Mouse (Mus musculus): ENCODE measurements around the gene Hoxd3. TPM values are rescaled to one million over a fixed set of nuclear protein-coding genes. Genes with fewer than 3 reads are reported as not detected.

Gene Hoxd3
- polyA plus RNA-seq, 1 experiment from 2014 or later: not detected

DNA sequence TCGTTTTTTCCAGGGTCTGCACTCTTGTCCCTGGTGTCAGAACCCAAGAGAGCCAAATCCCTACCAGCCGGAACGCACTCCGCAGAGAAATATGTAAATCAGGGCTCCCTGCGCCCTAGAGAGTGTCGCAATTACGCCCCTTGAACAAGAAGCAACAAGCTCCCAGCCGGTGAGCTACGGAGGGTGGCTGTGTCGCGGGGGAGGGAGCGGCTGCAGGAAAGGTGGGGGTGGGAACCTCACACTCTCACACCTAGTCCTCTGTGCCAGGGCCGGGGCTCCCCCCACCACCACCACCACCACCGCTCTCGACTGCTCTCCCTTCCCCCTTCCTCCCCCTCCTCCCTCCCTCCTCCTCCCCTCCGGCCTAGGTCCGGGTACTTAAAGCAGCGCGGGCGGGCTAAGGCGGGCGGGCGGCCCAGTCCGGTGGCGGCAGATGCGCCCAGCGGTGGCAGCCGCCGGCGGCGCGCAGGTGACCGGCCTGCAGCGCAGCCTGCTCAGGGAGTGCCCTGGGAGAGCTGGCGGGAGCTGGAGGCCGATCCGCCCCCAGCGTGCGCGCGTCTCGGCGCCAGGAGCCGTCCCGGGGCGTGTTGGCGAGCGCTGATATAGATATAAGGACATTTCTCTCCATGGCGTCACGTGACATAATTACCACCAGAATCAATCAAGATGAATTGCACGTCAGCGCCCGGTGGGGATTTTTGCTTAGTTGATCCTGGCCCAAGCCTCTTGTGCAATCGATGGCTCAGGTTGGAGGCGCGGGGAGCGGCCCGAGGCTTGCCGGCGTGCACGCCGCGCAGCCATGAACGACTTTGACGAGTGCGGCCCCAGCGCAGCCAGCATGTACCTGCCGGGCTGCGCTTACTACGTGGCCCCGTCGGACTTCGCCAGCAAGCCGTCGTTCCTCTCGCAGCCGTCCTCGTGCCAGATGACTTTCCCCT, 29.9 kb upstream of the Hoxd3 start:
- no peaks in the 10 kb centered on the region for H3K9me3 ChIP-seq
- peaks cover 10% of the 10 kb centered on the region for H3K4me1 ChIP-seq
- peak overlapping the region; percentile 27 for H3K4me2 ChIP-seq (replicated peaks)
- 0 out of 2 replicates have a peak, but pooled peaks have one; percentile 16 for ATAC-seq (ENCODE audit: low FRiP score, low read depth)
- H3K36me3 ChIP-seq: no peaks in the 10 kb centered on the region
- WGBS: under 1% methylated on average over 78 of the region's 78 CpGs
- peak overlapping the region; percentile 17; the same call in 1 of the 2 replicates for H3K4me3 ChIP-seq
- peaks cover 94% of the 10 kb centered on the region for H3K27me3 ChIP-seq
- no peak overlapping the region for H3K27ac ChIP-seq (replicated peaks)
- no peak overlapping the region for H3K9ac ChIP-seq (replicated peaks)

DNA sequence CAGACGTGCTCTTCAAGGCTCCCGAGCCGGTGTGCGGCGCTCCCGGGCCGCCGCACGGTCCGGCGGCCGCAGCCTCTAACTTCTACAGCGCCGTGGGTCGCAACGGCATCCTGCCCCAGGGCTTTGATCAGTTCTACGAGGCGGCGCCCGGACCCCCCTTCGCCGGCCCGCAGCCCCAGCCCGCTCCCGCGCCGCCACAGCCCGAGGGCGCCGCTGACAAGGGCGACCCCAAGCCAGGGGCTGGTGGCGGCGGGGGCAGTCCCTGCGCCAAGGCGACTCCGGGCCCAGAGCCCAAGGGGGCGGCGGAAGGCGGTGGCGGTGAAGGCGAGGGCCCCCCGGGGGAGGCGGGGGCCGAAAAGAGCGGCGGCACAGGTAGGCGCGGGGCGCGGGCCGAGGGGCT, 28.9 kb upstream of the Hoxd3 start:
- ATAC-seq (ENCODE audit: low FRiP score, low read depth): no peak
- H3K4me2 ChIP-seq (replicated peaks): peak overlapping the region; percentile 18; the same call in 1 of the 2 replicates
- WGBS: 1% methylated on average over 51 of the region's 51 CpGs
- no peaks in the 10 kb centered on the region for H3K9me3 ChIP-seq
- peaks cover 10% of the 10 kb centered on the region for H3K4me1 ChIP-seq
- H3K4me3 ChIP-seq: peak overlapping the region; percentile 17
- H3K36me3 ChIP-seq: no peaks in the 10 kb centered on the region
- no peak overlapping the region for H3K27ac ChIP-seq (replicated peaks)
- no peak overlapping the region for H3K9ac ChIP-seq (replicated peaks)
- peaks cover 95% of the 10 kb centered on the region for H3K27me3 ChIP-seq

DNA sequence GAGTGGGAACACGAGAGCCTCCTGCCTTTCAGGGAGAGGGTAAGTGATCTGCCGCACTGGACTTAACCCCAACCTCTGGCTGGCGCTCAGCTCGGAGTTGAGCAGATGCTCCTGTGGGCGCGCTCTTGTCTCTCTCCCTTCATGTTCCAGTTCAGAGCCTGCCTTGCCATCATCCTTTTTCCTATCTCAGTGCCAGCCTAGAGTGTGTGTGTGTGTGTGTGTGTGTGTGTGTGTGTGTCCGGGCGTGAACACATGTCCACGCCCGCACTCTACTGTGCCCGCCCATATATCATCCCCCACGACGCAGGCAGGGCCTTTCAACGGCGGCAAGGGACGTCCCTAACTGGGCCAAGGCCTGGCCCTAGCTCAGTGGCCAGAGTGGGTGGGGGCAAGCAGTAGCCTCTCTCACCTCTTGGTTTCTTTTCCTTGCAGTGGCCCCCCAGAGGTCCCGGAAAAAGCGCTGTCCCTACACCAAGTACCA, 28.2 kb upstream of the Hoxd3 start:
- ATAC-seq (ENCODE audit: low FRiP score, low read depth): no peak
- Histone ChIP-seq H3K36me3 (no peaks in the 10 kb centered on the region), H3K9ac (replicated peaks) (no peak overlapping the region), H3K27ac (replicated peaks) (no peak overlapping the region), H3K27me3 (peaks cover 93% of the 10 kb centered on the region), H3K4me1 (peaks cover 10% of the 10 kb centered on the region), H3K4me2 (replicated peaks) (no peak overlapping the region), H3K9me3 (no peaks in the 10 kb centered on the region), H3K4me3 (no peak overlapping the region)
- under 1% methylated on average over 18 of the region's 18 CpGs for WGBS

DNA sequence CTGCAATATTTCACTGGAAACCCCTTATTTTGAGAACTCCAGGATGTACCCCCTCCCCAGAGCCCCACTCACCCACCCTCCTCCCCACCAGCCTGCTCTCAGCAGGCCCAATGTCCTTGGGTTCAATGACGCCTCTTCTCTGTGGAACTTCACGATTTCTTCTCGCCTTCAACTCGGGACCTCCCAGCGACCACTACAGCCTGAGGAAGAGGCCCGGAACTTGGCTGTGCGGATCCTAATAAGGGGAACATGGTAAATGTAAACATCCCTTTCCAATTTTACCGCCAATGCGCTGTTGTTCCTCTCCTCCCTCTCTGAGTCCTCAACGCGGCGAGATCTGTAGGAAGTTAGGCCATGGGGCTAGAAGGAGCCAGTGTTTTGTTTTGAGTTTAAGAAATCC, 27.6 kb upstream of the Hoxd3 start:
- H3K4me3 ChIP-seq: no peak overlapping the region
- no peak for ATAC-seq (ENCODE audit: low FRiP score, low read depth)

DNA sequence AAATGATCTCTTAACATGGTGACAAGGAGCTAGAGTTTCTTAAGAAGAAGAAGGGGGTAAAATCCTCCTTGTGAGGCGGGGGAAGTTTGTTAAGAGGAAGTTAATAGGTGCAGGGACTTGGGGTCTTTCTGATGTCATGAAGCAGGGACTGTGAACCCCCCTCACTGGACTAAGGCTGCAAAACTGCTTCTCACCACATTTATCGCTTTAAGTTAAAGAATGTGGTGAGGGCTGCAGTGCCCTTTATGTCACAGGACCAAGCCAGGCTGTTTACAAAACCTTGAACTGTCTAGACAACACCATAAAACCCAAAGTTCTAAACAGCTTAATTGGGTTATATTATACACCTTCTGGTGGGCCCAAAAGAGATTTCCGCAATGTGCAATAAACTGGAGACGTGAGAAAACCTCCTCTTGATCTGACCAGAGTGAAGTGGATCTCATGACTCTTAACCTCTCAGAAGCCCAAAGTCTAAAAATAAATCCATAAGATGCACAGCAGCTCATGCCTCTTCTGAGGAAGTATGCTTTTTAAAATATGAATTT, 26.6 kb upstream of the Hoxd3 start:
- H3K27ac ChIP-seq (replicated peaks): no peak overlapping the region
- H3K4me2 ChIP-seq (replicated peaks): no peak overlapping the region
- WGBS: 11% methylated on average over 4 of the region's 4 CpGs
- no peak overlapping the region for H3K4me3 ChIP-seq
- H3K27me3 ChIP-seq: peaks cover 93% of the 10 kb centered on the region
- ATAC-seq (ENCODE audit: low FRiP score, low read depth): no peak
- peaks cover 10% of the 10 kb centered on the region for H3K4me1 ChIP-seq
- no peaks in the 10 kb centered on the region for H3K36me3 ChIP-seq
- H3K9me3 ChIP-seq: no peaks in the 10 kb centered on the region
- H3K9ac ChIP-seq (replicated peaks): no peak overlapping the region

More for the DNA sequence above, 27.6 kb upstream of the Hoxd3 start:
- no peaks in the 10 kb centered on the region for H3K9me3 ChIP-seq
- H3K27ac ChIP-seq (replicated peaks): no peak overlapping the region
- under 1% methylated on average over 12 of the region's 12 CpGs for WGBS
- H3K4me1 ChIP-seq: peaks cover 10% of the 10 kb centered on the region
- H3K4me2 ChIP-seq (replicated peaks): no peak overlapping the region
- no peaks in the 10 kb centered on the region for H3K36me3 ChIP-seq
- no peak overlapping the region for H3K9ac ChIP-seq (replicated peaks)
- H3K27me3 ChIP-seq: peaks cover 93% of the 10 kb centered on the region

DNA sequence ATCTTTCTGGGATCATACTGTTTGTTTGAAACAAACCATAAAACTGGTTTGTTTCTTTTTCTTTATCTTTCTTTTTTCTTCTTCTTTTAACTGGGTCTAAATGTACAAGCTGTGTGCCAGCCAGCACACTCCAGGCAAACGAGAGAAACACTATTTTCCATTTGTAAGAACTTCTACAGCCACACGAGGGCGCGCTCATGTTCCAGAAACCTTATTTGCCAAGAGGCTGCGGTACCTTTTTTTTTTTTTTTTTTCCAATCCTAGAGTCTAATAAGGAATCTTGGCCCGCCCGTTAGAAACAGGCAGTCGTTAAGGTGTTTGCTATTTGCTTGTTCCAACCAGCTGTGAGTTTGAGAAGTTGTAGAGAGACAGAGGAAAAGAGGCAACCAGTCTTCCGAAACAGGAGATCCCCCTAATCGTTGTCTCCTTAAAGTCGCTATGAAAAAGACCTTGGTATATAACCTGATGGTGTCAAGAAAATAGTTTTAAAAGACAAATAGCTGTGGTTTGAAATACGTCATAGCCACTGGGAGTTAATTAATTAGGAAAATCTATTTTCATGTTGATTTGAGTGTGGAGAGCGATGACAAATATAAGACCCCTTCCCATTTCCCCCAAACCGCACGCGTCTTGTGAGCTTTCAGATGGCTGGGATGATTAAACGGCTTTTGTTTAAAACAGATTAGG, 25.3 kb upstream of the Hoxd3 start:
- no peak for ATAC-seq (ENCODE audit: low FRiP score, low read depth)
- no peak overlapping the region for H3K27ac ChIP-seq (replicated peaks)
- no peak overlapping the region for H3K9ac ChIP-seq (replicated peaks)
- WGBS: 5% methylated on average over 17 of the region's 17 CpGs
- H3K4me2 ChIP-seq (replicated peaks): no peak overlapping the region
- no peak overlapping the region for H3K4me3 ChIP-seq
- peaks cover 89% of the 10 kb centered on the region for H3K27me3 ChIP-seq
- peaks cover 10% of the 10 kb centered on the region for H3K4me1 ChIP-seq
- H3K9me3 ChIP-seq: no peaks in the 10 kb centered on the region
- H3K36me3 ChIP-seq: no peaks in the 10 kb centered on the region

DNA sequence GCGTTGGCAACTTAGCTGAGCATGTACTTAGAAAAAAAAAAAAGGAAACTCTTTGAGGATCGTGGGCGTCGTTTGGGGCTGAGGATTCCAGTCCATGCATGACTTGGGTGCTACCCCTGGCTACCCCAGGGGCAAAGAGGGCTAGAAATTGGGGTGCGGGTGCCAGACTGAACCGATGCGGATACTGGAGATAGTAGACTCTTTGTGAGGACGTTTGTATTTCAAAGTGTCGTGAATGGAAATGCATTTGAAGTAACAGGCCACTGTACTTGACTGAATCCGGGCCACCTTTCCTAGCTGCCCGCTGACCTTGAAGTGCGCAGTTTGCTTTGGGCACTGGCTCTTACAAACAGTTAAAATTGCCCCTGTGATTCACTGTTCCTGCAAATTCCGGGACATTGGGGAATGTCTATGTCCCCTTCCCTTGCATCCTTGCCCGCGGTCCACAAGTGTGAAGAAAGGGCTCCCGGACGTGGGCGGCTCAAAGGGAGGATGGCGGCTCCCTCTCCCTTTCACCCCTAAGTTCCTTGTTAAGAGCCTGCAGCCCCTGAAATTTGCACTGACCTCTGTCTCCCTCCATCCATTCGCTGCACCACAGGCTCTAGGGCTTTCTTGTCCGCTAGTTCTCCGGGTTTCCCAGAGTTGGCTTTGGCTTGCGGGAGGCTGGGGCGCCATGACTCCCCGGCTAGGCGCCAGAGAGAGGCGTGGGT, 24.6 kb upstream of the Hoxd3 start:
- Histone ChIP-seq H3K9me3 (no peaks in the 10 kb centered on the region), H3K27ac (replicated peaks) (no peak overlapping the region), H3K4me3 (no peak overlapping the region), H3K4me1 (peaks cover 6% of the 10 kb centered on the region), H3K9ac (replicated peaks) (no peak overlapping the region), H3K4me2 (replicated peaks) (no peak overlapping the region), H3K27me3 (peaks cover 89% of the 10 kb centered on the region), H3K36me3 (no peaks in the 10 kb centered on the region)
- ATAC-seq (ENCODE audit: low FRiP score, low read depth): no peak
- WGBS: 1% methylated on average over 27 of the region's 27 CpGs

DNA sequence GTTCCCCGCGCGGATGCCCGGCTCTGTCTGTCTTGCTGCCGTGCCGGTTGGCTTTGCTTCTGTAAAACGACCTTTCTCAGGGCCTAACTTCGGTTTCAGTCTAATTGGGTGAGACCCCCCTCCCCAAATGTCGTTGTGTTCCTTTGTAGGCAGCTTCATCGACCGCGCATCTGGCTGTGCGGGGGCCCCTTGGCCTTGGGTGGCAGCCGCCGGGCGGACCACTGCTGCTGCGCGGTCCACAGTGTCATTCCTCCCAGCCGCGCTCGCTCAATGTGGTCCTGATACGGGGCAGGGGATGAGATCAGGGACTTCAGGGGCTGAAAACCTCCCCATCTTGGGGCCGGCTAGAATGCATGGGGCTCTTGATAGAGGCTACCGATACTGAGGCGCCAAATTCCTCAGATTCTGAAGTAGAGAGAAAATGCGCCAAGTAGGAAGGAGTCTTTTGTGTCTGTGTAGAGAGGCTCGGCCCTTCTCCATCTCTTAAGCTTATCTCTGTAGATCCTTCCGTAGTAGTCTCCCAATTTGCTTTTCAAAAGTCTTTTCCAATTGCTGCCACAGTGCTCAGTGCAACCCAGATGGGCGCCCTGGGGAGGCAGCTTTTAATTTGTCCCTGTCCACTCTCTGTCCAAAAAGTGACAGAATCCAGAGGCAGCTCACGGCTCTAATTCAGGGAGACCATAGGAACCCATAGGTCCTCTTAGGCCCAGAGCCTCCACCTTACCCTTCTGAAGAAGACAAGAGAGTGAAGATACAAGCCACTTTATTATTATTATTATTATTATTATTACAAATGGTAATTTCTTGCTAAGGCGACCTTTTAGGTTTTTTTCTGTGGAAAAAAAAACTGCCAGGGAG, 23.8 kb upstream of the Hoxd3 start:
- no peak overlapping the region for H3K9ac ChIP-seq (replicated peaks)
- no peak overlapping the region for H3K4me2 ChIP-seq (replicated peaks)
- peaks cover 89% of the 10 kb centered on the region for H3K27me3 ChIP-seq
- H3K27ac ChIP-seq (replicated peaks): no peak overlapping the region
- no peaks in the 10 kb centered on the region for H3K9me3 ChIP-seq
- no peak for ATAC-seq (ENCODE audit: low FRiP score, low read depth)
- no peak overlapping the region for H3K4me3 ChIP-seq
- peaks cover under 1% of the 10 kb centered on the region for H3K4me1 ChIP-seq
- no peaks in the 10 kb centered on the region for H3K36me3 ChIP-seq
- WGBS: under 1% methylated on average over 31 of the region's 31 CpGs

DNA sequence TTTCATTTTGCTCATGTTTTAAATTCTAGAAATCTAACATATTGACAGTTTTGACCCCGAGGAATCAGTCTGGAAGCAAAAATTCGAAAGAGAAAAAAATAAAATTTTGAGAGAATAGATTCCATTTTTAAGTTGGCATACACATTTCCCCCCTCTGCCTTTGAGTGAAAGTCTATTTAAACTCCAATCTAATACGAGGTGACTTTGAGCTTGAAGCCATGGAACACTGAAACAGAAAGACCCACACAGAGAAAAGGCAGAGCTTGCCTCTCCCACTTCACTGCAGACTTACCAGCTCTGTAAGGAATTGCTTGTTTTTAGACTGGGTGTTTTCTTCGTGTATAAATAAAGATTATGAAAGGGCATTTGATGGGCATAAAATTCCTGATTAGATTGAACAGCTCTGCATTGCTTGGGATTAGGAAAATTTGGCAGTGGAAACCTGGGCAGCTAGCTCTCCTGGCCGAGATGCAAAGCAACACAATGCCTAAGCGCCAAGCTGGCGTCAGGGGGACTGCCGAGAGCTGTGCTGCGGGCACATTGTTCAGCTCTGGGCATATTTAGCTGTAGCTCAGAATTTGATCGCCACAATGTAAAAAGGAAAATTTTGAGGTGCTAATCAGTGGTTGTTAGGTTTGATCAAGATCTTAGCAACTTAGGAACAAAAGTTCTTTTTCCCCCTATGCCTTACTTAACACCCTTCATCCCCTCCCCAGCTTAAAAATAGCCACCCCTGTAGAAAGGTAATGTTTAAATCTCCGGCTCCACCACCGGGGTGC, 22.7 kb upstream of the Hoxd3 start:
- no peaks in the 10 kb centered on the region for H3K36me3 ChIP-seq
- H3K4me1 ChIP-seq: no peaks in the 10 kb centered on the region
- H3K27me3 ChIP-seq: peaks cover 89% of the 10 kb centered on the region
- ATAC-seq (ENCODE audit: low FRiP score, low read depth): no peak
- H3K27ac ChIP-seq (replicated peaks): no peak overlapping the region
- H3K9ac ChIP-seq (replicated peaks): no peak overlapping the region
- no peaks in the 10 kb centered on the region for H3K9me3 ChIP-seq
- H3K4me3 ChIP-seq: no peak overlapping the region
- H3K4me2 ChIP-seq (replicated peaks): no peak overlapping the region
- 3% methylated on average over 12 of the region's 12 CpGs for WGBS

DNA sequence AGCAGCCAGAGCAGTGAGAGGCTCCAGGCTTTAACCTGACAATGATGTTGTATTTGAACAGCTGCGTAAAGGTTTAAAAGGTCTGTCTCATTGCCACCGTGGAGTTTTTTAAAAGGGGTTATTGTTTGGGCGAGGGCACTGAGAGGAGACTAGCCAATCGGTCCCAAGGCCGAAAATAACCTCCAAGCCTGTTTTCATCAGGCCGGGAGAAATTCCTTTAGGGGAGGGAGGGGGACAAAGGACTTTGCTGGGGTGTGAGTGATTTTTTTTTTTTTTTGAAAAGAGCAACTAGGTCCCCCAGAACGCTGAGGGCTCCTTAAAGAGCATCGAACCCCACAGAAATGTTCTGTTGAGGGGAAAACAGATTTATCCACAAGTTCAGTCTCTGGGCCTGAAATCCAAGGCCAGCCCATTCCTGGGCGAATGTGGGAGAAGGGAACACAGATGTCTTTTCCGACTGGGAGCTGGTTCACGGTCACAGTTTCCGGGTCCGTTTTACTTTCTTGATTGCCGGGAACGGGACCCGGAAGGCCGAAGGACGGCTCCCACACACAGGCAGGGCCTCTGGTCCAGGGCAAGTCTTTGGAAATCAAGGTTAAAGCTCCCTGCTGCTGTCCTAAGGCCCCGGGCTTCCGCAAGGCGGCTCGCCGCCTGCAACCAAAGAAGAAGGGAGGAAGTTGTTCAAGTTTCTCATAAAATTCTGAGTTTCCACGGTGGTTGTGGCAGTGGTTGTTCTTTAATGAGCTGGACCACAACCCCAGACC, 22.0 kb upstream of the Hoxd3 start:
- Histone ChIP-seq H3K4me3 (no peak overlapping the region), H3K27me3 (peaks cover 89% of the 10 kb centered on the region), H3K9me3 (no peaks in the 10 kb centered on the region), H3K4me1 (no peaks in the 10 kb centered on the region), H3K9ac (replicated peaks) (no peak overlapping the region), H3K4me2 (replicated peaks) (no peak overlapping the region), H3K27ac (replicated peaks) (no peak overlapping the region), H3K36me3 (no peaks in the 10 kb centered on the region)
- under 1% methylated on average over 24 of the region's 24 CpGs for WGBS
- no peak for ATAC-seq (ENCODE audit: low FRiP score, low read depth)

All from midbrain, embryonic 12.5 days (tissue).